Mouse (Mus musculus) thymus, adult 2 months (tissue): ENCODE data around the gene Mad2l2.

Source experiments
- CTCF ChIP-seq: fragments of 200-500 bp; IDR thresholded peaks from 2 replicates; pipeline ENCODE4 v1.5.1; 2012; ENCODE audit warnings: mild to moderate bottlenecking, control low read depth, low read length, moderate library complexity, borderline replicate concordance; ENCODE audit not compliant: control insufficient read depth, poor library complexity, insufficient read depth; ENCODE audit errors: extremely low read depth
- POLR2A ChIP-seq: fragments of 200-500 bp; IDR thresholded peaks from 2 replicates; pipeline ENCODE4 v1.6.1; 2012; ENCODE audit warnings: mild to moderate bottlenecking, low read length, control low read depth, moderate library complexity; ENCODE audit not compliant: control insufficient read depth, poor library complexity, insufficient read depth; ENCODE audit errors: extremely low read depth

DNA sequence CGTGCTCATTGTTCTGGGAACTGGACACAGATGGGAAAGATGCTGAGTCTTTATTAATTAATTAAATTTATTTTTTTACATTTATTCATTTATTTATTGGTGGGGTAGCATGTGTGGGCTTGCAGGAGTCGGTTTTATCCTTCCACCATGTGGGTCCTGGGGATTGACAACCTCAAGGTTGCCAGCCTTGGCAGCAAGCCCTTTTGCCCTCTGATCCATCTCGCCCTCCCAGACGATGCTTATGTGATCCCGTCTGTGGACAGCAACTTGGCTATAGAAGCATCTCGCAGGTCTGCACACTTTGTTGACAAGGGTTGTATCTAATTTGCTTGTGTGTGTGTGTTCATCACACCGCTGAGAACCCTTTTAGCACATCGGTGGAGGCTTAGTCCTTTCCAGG is 7.3 kb downstream of the Mad2l2 start:
- no peak for TF ChIP-seq CTCF
- no peak for TF ChIP-seq POLR2A
